Mouse (Mus musculus): ENCODE data around the gene Cadm4. TPM values are rescaled to one million over a fixed set of nuclear protein-coding genes. Genes with fewer than 3 reads are reported as not detected.

The Cadm4 gene
- polyA plus RNA-seq, 1 experiment from 2014 or later, result 8.0 TPM

- H3K27me3 ChIP-seq, result no peaks in the 10 kb centered on the region
- no peak for ATAC-seq (ENCODE audit: insufficient number of reproducible peaks, low FRiP score, low TSS enrichment, low read depth)
- no peak overlapping the region for H3K4me2 ChIP-seq (replicated peaks)
- H3K4me3 ChIP-seq (replicated peaks), result no peak overlapping the region
- H3K9ac ChIP-seq, result no peak overlapping the region
- no peak overlapping the region for H3K27ac ChIP-seq (replicated peaks)
- H3K36me3 ChIP-seq, result no peaks in the 10 kb centered on the region
- WGBS, result 63% methylated on average over 9 of the region's 9 CpGs
- peaks cover 18% of the 10 kb centered on the region for H3K4me1 ChIP-seq
- no peaks in the 10 kb centered on the region for H3K9me3 ChIP-seq (replicated peaks)
Observed at GRCm38 (mm10) chr7:24450585-24451017, 31.2 kb upstream of the Cadm4 start.

GRCm38 (mm10) chr7:24451855-24452311, 29.9 kb upstream of the Cadm4 start, which contains the start of gene Irgc1:
Gene Irgc1 (minus strand): TSS chr7:24452297.
- no peak for ATAC-seq (ENCODE audit: insufficient number of reproducible peaks, low FRiP score, low TSS enrichment, low read depth)
- no peak within 1 kb of the TSS for H3K4me2 ChIP-seq (replicated peaks)
- 64% methylated on average over 9 of the region's 9 CpGs for WGBS
- H3K36me3 ChIP-seq, result no peaks in the 10 kb centered on the region
- no peak within 1 kb of the TSS for H3K9ac ChIP-seq
- peaks cover 18% of the 10 kb centered on the region for H3K4me1 ChIP-seq
- H3K27me3 ChIP-seq, result no peaks in the 10 kb centered on the region
- H3K9me3 ChIP-seq (replicated peaks), result no peaks in the 10 kb centered on the region
- H3K27ac ChIP-seq (replicated peaks), result no peak within 1 kb of the TSS
- H3K4me3 ChIP-seq (replicated peaks), result no peak within 1 kb of the TSS

DNA sequence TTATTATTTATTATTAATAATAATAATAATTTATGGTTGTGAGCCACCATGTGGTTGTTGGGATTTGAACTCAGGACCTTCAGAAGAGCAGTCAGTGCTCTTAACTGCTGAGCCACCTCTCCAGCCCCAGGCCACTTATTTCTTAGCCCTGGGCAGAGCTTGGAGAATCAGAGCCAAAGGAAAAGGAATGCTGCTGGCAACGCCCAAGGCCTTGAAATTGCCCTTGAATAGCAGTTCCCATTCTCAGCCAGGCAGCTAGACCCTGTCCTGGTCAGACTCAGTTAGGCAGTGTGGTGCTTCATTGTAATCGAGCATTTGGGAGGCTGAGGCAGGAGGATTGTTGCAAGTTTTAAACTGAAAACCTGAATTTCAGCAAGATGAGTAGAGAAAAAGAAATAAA, 27.6 kb upstream of the Cadm4 start:
- Histone ChIP-seq H3K27ac (replicated peaks) (no peak overlapping the region), H3K27me3 (no peaks in the 10 kb centered on the region), H3K4me2 (replicated peaks) (no peak overlapping the region), H3K9ac (no peak overlapping the region), H3K4me1 (peaks cover 7% of the 10 kb centered on the region; the same call in 1 of the 2 replicates), H3K36me3 (no peaks in the 10 kb centered on the region), H3K4me3 (replicated peaks) (no peak overlapping the region), H3K9me3 (replicated peaks) (no peaks in the 10 kb centered on the region)
- 70% methylated on average over 2 of the region's 2 CpGs for WGBS
- ATAC-seq (ENCODE audit: insufficient number of reproducible peaks, low FRiP score, low TSS enrichment, low read depth), result no peak

GRCm38 (mm10) chr7:24455726-24456125, 26.1 kb upstream of the Cadm4 start:
- Histone ChIP-seq H3K9ac (no peak overlapping the region), H3K4me1 (peaks cover 6% of the 10 kb centered on the region; the same call in 1 of the 2 replicates), H3K27me3 (0 out of 2 replicates have a peak, but pooled peaks cover 4% of the 10 kb centered on the region), H3K36me3 (no peaks in the 10 kb centered on the region), H3K27ac (replicated peaks) (no peak overlapping the region), H3K4me3 (replicated peaks) (no peak overlapping the region), H3K4me2 (replicated peaks) (no peak overlapping the region), H3K9me3 (replicated peaks) (no peaks in the 10 kb centered on the region)
- 74% methylated on average over 5 of the region's 5 CpGs for WGBS
- ATAC-seq (ENCODE audit: insufficient number of reproducible peaks, low FRiP score, low TSS enrichment, low read depth), result no peak

DNA sequence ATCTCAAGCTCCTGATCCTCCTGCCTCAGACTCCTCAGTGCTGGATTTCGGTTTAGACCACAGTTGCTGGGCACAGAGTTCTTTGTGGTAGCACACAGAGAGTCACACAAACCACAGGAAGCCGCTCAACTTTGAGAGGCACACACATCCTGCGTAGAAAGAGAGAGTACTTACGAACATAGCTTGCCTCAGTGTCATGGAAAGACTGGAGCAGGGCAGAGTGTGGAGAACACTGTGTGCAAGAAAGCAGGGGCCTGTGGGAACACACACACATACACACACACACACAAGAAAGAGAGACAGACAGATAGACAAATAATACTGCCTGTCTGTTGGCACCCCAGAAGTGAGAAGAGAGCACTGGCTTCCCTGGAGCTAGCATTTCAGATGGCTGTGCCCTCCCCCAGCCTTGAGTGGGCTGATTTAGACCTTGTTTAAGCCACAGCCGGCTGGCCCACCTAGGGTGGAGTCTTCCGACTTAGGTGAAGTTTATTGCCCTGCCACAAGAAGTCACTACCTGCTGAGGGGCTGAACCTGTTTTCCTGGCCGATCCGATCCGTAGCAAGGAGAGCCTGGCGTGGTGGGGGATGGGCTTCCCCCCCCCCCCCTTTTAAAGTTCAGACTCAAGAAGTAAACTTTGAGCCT, 24.0 kb upstream of the Cadm4 start:
- no peak overlapping the region; the same call in 1 of the 2 replicates for H3K27ac ChIP-seq (replicated peaks)
- peaks cover 18% of the 10 kb centered on the region for H3K4me1 ChIP-seq
- no peak overlapping the region for H3K4me2 ChIP-seq (replicated peaks)
- H3K27me3 ChIP-seq, result 0 out of 2 replicates have a peak, but pooled peaks cover 4% of the 10 kb centered on the region
- WGBS, result 59% methylated on average over 10 of the region's 10 CpGs
- ATAC-seq (ENCODE audit: insufficient number of reproducible peaks, low FRiP score, low TSS enrichment, low read depth), result no peak
- no peaks in the 10 kb centered on the region for H3K9me3 ChIP-seq (replicated peaks)
- no peaks in the 10 kb centered on the region for H3K36me3 ChIP-seq
- no peak overlapping the region for H3K4me3 ChIP-seq (replicated peaks)
- H3K9ac ChIP-seq, result no peak overlapping the region

DNA sequence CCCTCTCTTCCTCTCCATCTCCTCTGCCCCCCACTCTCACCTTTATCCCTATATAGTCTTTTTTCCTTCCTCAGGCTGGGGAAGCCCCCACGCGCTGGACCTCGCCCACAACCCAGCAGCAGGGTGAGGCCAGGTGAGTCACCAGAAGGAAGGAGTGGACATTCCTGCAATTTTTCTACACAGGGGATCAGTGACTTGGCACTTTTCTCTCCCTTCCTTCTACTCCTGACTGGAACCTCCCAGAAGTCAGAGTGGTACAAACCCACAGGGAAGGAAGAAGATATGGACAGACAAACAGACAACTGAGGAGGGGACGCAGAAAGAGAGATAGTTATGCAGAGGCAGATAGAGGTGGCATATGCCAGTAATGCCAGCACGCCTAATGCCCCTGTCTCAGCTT, 22.4 kb upstream of the Cadm4 start:
- 71% methylated on average over 5 of the region's 5 CpGs for WGBS
- no peak for ATAC-seq (ENCODE audit: insufficient number of reproducible peaks, low FRiP score, low TSS enrichment, low read depth)
- H3K9ac ChIP-seq, result no peak overlapping the region

DNA sequence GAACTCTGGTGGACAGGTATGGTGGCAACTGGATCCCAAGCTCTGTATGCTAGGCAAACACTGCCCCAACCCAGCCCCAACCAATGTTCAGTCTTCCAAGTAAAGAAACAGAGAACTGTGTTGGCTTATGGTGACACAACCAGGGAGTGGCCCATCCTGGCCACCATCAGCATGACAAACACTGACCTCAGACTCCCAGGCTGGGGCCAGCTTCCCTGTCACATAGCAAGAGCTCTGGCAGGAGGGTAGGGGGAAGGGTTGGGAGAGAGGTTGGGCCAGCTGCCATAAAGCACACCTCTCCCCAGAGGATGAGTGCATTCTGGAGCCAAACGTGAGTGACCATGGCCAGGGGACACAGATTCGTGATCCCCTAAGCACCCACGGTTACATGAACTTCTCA, 22.0 kb upstream of the Cadm4 start:
- Histone ChIP-seq H3K9ac (no peak overlapping the region), H3K9me3 (replicated peaks) (no peaks in the 10 kb centered on the region), H3K4me1 (peaks cover 23% of the 10 kb centered on the region), H3K27ac (replicated peaks) (no peak overlapping the region), H3K27me3 (0 out of 2 replicates have a peak, but pooled peaks cover 4% of the 10 kb centered on the region), H3K4me3 (replicated peaks) (no peak overlapping the region), H3K4me2 (replicated peaks) (no peak overlapping the region), H3K36me3 (no peaks in the 10 kb centered on the region)
- no peak for ATAC-seq (ENCODE audit: insufficient number of reproducible peaks, low FRiP score, low TSS enrichment, low read depth)
- 64% methylated on average over 3 of the region's 3 CpGs for WGBS

More for the DNA sequence above, 22.4 kb upstream of the Cadm4 start:
- 0 out of 2 replicates have a peak, but pooled peaks cover 4% of the 10 kb centered on the region for H3K27me3 ChIP-seq
- H3K4me1 ChIP-seq, result peaks cover 23% of the 10 kb centered on the region
- H3K9me3 ChIP-seq (replicated peaks), result no peaks in the 10 kb centered on the region
- H3K27ac ChIP-seq (replicated peaks), result no peak overlapping the region
- no peaks in the 10 kb centered on the region for H3K36me3 ChIP-seq
- H3K4me3 ChIP-seq (replicated peaks), result no peak overlapping the region
- H3K4me2 ChIP-seq (replicated peaks), result no peak overlapping the region

DNA sequence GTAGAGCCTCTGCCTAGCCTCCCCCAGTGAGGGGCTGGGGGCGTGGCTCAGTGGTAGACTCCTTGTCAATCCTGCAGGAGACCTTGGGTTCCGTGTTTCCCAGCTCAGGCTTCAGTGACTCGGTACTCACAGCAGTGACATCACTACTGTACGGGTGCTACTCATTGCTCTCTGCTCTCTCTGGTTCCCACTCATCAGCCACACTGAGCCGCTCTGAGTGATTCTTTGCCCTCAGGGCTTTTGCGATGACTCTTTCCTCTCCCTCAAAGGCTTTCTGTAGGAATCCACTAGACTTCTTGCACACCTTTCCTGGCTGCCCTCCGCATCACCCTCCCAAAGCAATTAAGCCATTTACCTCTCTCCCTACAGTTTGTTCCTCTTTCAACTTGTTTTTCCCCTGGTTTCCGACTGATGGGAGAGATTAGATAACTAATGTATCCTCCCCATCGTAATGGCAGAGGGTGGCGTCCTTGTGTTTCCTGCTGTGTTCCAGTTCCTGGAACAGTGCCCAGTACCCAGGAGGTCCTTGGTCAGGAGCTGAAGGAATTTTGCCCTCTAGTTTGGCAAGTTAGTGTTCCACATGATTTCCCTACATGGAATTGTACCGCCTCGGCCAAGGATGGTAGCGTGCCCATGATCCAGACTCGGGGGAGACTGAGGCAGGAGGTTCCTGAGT, 20.3 kb upstream of the Cadm4 start:
- Histone ChIP-seq H3K4me1 (peaks cover 23% of the 10 kb centered on the region), H3K36me3 (no peaks in the 10 kb centered on the region), H3K27ac (replicated peaks) (no peak overlapping the region), H3K4me3 (replicated peaks) (no peak overlapping the region), H3K9ac (no peak overlapping the region), H3K9me3 (replicated peaks) (no peaks in the 10 kb centered on the region), H3K4me2 (replicated peaks) (no peak overlapping the region), H3K27me3 (0 out of 2 replicates have a peak, but pooled peaks cover 4% of the 10 kb centered on the region)
- ATAC-seq (ENCODE audit: insufficient number of reproducible peaks, low FRiP score, low TSS enrichment, low read depth), result no peak
- 54% methylated on average over 14 of the region's 14 CpGs for WGBS

GRCm38 (mm10) chr7:24462388-24463319, 19.2 kb upstream of the Cadm4 start, which contains the start of gene Plaur:
Gene Plaur (plus strand): TSS chr7:24462484.
- Histone ChIP-seq H3K4me3 (replicated peaks) (peak within 1 kb of the TSS; percentile 34), H3K27me3 (0 out of 2 replicates have a peak, but pooled peaks cover 4% of the 10 kb centered on the region), H3K36me3 (no peaks in the 10 kb centered on the region), H3K9ac (no peak within 1 kb of the TSS), H3K4me1 (peaks cover 23% of the 10 kb centered on the region), H3K4me2 (replicated peaks) (peak within 1 kb of the TSS; percentile 49), H3K27ac (replicated peaks) (0 out of 2 replicates have a peak within 1 kb of the TSS, but pooled peaks have one; percentile 1), H3K9me3 (replicated peaks) (no peaks in the 10 kb centered on the region)
- 6% methylated on average over 27 of the region's 27 CpGs for WGBS
- ATAC-seq (ENCODE audit: insufficient number of reproducible peaks, low FRiP score, low TSS enrichment, low read depth), result peak; percentile 48

DNA sequence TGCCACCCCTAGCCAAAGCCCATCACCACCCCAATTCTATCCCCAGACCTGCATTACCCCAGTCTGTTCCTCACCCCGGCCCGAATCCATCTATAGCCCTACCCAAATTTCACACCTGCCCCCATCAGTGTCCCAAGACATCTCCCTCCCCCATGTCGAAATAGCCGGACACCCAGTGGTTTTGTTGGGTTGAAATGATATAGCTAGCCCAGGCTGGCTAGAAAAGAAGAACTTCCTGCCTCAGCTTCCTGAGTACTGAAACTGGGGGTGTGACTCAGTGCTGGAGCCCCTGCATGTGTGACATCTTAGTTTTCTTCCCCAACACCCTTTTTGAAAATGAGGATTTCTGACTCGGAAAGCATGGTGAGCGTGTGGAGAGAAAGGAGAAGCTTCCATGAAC, 15.0 kb upstream of the Cadm4 start:
- WGBS, result 85% methylated on average over 6 of the region's 6 CpGs
- Histone ChIP-seq H3K4me2 (replicated peaks) (no peak overlapping the region), H3K4me3 (replicated peaks) (no peak overlapping the region), H3K9ac (no peak overlapping the region), H3K27ac (replicated peaks) (no peak overlapping the region), H3K27me3 (no peaks in the 10 kb centered on the region), H3K36me3 (no peaks in the 10 kb centered on the region), H3K9me3 (replicated peaks) (0 out of 2 replicates have a peak, but pooled peaks cover 9% of the 10 kb centered on the region), H3K4me1 (peaks cover 13% of the 10 kb centered on the region)
- ATAC-seq (ENCODE audit: insufficient number of reproducible peaks, low FRiP score, low TSS enrichment, low read depth), result no peak
